ENCODE assay signal across 18 mouse cellular contexts in genomic region chr11:113076371-113076770, GRCm38 (mm10).
"Had no signal": no experiment of that assay in that cellular context is flagged by ENCODE, and none has a peak within 500 bp of the region (broad histone marks: within the 10 kb centered on the region; RNA-seq: fewer than 3 reads in every experiment).

No protein-coding gene starts in this region.

- DNase-seq: lung, embryonic 14.5 days; lung, postnatal 10 days; lung, postnatal 4 days; midbrain, embryonic 14.5 days; retina, postnatal 1 day; right cerebral cortex, adult 18-20 months; right cerebral cortex, postnatal 25 days; right cerebral cortex, postnatal 4 days; spleen, adult 18-20 months; thymus, adult 18-20 months; thymus, postnatal 14 days; thymus, postnatal 36 days had no signal

- H3K9me3 ChIP-seq: neural tube, embryonic 13.5 days; neural tube, embryonic 15.5 days had no signal

- H3K4me2 ChIP-seq: lung, embryonic 14.5 days; midbrain, embryonic 12.5 days; neural tube, embryonic 13.5 days; neural tube, embryonic 15.5 days had no signal

- ATAC-seq: midbrain, embryonic 16.5 days had no signal

- H3K9ac ChIP-seq: lung, embryonic 14.5 days; midbrain, embryonic 12.5 days; neural tube, embryonic 13.5 days; neural tube, embryonic 15.5 days had no signal

- H3K27ac ChIP-seq: midbrain, embryonic 10.5 days; midbrain, embryonic 12.5 days; neural tube, embryonic 13.5 days; neural tube, embryonic 15.5 days had no signal

- H3K4me3 ChIP-seq: midbrain, embryonic 10.5 days; midbrain, embryonic 12.5 days; myocyte; neural tube, embryonic 13.5 days; neural tube, embryonic 15.5 days had no signal

- H3K36me3 ChIP-seq: midbrain, embryonic 10.5 days; midbrain, embryonic 12.5 days; neural tube, embryonic 15.5 days had no signal

- H3K27me3 ChIP-seq: midbrain, embryonic 12.5 days; neural tube, embryonic 13.5 days; neural tube, embryonic 15.5 days had no signal
